Mouse (Mus musculus) bone marrow macrophage, adult 2 months (primary cell): ENCODE measurements around the gene Myo1d.

ENCODE experiments used
- CTCF ChIP-seq: IDR thresholded peaks from 2 replicates; pipeline ENCODE4 v1.5.1; 2012; ENCODE audit warnings: low read depth, mild to moderate bottlenecking, low read length, moderate library complexity
- POLR2A ChIP-seq: IDR thresholded peaks from 2 replicates; pipeline ENCODE4 v1.6.1; 2012; ENCODE audit warnings: mild to moderate bottlenecking, low read depth, low read length, borderline replicate concordance

GRCm38 (mm10) chr11:80794290-80794689, 14.5 kb upstream of the Myo1d start:
- no peak for TF ChIP-seq CTCF
- TF ChIP-seq POLR2A: no peak
